Mouse (Mus musculus) retina, postnatal 7 days (tissue): ENCODE measurements around the gene Odc1.
"Not testable (repeated sequence)": the region's sequence is repeated elsewhere in the genome, so short reads cannot be mapped to it uniquely, and the experiment has no call there.

Experiments
- DNase-seq: peaks from one replicate; pipeline ENCODE4 v3.0.0-alpha.2; 2012; ENCODE audit warnings: low read depth, low spot score

The Odc1 gene

DNA sequence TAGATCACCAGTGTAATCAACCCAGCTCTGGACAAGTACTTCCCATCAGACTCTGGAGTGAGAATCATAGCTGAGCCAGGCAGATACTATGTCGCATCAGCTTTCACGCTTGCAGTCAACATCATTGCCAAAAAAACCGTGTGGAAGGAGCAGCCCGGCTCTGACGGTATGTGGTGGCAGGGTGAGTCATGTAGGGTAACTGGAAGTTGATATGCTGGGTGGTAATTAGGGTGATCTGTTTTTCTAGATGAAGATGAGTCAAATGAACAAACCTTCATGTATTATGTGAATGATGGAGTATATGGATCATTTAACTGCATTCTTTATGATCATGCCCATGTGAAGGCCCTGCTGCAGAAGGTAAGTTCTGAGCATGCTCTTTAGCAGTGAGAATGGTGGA, 4.8 kb downstream of the Odc1 start:
- not testable (repeated sequence) for DNase-seq

DNA sequence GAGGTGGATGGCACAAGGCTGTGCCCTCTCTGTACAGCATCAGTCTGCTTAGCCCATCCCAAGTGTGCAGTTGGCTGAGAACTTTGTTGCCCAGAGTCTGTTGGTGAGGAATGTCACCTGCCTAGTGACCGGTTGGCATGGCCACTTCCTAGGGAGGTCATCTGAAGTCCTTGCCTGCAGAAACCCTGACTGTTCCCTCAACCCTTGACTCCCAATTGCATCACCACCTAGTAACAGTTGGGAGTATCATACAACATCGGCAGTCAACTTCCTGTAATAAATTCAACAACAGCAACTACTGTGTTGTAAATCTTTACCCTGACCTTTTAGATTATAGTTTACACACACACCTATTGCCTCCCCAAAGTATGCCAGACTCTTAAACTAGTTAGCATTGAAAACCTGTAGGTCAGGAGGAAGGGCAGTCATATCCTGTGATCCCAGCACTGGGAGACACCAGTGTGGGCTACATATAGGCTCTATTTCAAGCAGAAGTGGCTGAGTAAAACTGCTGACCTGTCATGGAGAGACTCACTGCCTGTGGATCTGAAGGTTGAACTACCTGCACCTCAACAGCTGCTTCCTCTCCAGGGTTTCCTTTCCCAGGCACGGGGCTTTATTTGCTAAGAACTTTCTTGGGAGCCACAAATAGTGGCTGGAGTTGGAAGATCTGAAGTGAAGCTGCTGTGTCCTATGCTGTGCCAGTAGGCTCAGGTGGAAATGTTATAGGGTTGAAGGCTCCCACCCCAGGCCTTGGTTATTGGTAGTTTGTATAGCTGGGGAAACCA, 6.8 kb downstream of the Odc1 start:
- no peak for DNase-seq

DNA sequence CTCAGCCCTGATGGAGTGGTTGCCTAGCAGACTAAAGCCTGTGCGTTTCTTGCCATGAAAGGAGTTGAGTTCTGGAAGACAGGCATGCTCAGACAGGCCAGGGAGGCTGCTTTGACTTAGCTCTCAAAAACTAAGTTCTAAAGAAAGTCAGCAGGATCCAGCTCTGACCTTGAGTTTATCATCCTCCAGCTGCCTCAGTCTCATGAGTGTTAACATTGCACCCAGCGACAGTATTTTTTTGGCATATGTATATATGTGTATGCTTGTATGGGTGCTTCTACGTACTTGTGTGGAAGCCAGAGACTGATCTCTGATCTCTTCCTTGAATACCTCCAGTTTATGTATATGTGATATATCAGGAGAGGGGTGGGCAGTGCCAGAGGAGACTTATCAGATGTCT, 7.8 kb downstream of the Odc1 start:
- no peak for DNase-seq

DNA sequence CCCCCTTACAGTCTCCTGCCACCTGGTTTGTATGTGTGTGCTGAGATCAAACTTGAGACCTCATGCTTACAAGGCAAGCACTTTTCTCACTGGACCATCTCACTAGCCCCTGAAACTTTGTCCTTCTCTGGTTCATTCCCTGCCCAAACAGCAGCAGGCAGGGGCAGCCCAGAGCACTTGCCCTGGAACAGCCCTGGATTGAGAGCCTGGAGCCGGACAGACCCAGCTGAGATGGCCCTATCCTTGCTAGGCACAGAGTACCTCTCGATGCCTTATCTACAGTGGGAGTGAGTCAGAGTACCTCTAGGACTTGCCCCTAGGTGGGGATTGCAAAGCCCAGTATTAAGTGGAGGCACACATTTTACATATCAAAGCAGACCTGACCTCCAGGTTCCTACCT, 8.4 kb downstream of the Odc1 start:
- no peak for DNase-seq

DNA sequence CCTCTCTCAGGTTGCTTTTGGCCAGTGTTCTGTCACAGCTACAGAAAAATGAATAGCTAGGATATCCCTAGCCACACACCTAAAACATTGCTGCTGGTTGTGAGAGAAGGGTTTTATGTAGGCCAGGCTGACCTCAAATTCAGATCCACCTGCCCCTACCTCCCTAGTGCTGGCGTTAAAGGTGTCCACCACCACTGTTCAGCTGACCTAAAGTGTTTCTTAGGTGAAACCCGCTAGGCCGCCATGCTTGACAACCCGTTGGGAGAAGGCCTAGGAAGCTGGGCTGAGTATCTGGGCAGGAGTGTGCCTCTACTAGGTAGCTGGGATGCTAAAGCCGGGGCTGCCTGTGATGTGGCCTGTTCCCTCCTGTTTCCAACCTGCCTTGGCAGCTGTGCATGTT, 9.0 kb downstream of the Odc1 start:
- DNase-seq, result no peak

DNA sequence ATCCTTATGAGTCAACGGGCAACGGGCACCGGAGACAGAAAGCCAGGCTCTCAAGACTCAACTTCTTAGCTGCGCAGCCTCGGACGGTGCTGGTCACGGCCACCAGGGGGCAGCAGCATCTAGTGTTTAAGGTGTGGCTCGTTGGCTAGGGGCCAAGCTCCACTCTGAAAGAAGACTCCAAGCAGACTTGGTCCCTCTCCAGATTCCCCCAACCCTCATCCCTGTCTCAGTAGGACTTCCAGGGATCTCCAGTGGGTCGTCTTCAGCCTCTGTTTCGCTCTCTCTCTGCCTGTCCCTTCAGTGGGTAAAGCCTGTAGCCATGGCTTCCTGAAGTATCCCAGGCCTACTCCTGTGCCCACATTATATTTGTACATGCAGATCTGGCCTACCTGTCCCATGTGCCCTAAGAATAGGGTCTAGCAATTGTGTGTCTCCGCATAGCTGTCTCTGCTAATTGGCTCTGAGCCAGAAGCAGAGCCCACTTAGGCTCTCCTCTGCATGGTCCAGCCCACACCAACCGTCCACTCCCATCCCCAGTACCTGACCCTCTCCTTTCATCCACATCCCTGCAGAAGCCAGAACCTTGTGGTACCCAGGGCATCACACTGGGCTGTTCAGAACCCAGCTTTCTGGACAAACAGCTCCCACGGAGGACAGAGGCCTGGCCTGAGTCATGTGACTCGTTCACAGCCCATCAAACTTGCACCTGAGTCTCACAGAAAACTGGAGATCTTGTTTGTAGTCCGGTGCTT, 9.8 kb downstream of the Odc1 start:
- peak; percentile 74 for DNase-seq

DNA sequence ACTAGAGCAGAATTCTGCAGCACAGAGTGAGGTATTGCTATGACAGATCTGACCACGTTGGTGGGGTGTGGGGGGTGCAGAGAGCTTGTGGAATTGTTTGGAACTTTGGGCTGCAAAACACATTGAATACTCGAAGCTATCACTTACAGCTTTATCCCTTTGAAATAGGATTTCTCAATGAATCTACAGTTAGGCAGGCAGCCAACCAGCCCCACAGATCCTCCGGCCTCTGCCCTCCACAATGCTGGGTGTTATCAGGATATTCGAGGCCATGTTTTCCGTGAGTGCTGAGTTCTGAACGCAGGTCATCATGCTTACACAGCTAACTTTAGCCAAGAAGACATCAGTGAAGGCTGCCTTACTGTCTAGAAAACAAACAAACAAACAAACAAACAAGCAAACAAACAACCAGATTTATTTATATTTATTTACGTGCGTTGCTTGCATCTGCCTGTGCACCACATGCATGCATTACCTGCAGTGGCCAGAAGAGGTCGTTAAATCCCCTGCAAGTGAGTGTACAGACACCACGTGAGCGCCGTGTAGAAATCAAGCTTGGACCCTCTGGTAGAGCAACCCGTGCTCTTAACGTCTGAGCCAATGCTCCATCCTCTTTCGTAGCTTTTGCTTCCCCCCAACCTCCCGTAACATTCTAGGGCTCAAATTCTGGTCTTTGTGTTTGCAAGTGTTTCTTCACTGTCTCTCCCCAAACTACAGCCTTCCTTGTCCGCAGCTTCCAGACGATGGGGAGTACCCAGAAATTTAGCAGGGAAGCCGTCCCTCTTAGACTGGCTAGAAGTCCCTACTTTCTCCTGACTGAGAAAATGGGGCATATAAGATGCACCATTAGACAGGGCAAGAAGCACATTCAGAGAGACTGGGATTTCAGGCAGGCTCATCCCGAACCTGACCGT, 12.1 kb downstream of the Odc1 start:
- peak; percentile 64 for DNase-seq

DNA sequence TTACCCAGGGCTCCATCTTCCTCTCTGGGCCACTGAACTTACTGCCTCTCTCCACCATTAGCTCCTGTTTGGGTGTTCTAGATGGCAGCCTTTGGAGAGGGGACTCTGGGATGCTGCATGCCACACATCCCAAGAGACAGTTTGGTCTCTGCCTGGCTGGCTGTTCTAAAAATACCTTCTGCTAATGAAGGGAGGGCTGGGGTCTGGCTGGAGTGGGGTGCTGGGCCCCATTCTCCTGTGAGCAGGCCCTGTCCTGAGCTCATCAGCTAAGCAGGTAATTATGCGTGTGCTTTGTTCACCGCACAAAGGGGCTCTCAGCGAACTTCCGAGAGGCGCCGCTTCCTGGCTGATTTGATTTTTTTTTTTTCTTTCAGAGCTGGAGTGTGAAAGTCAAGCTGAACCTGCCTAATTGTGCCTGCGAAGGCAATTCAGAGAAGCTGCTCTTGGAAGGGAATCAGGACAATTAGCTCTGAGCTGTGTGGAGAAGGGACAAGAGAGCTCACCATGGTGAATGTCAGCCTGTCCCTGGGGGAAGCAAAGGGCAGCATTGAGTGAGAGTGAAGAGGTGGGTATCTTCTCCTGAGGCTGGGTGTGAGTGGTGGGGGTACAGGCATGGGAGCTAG, 12.9 kb downstream of the Odc1 start:
- no peak for DNase-seq

DNA sequence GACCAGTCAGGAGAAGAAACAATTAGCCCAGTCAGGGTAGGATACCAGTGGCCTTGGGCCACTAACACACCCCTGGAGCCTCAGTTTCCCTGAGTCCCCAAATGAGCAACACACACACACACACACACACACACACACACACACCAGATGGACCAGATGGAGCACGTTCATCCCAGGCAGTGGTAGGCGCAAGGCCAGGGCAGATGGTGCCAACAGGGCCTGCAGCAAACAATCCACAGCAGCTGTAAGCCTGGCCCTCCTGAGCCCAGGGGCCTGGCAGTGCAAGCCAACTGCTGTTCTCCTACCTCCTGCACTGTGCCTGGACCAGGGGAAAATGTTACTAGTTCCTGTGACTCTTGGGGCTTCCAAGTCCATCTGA, 13.4 kb downstream of the Odc1 start:
- DNase-seq, result peak; percentile 20

DNA sequence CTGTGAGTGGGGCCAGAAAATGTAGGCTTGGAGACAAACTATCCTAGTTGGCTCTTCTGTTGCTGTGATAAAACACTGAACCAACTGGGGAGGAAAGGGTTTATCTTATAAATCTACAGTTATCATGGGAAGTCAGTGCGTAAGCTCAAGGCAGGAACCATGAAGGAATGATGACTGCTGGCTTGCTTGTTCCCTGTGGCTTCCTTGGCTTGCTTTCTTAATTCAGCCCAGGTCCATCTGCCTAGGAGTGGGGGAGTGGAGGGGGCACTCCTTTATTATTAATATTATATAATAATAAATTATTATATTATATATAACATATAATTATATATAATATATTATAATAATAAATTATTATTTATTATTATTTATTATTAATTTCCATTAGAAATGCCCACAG, 17.8 kb downstream of the Odc1 start:
- no peak for DNase-seq

DNA sequence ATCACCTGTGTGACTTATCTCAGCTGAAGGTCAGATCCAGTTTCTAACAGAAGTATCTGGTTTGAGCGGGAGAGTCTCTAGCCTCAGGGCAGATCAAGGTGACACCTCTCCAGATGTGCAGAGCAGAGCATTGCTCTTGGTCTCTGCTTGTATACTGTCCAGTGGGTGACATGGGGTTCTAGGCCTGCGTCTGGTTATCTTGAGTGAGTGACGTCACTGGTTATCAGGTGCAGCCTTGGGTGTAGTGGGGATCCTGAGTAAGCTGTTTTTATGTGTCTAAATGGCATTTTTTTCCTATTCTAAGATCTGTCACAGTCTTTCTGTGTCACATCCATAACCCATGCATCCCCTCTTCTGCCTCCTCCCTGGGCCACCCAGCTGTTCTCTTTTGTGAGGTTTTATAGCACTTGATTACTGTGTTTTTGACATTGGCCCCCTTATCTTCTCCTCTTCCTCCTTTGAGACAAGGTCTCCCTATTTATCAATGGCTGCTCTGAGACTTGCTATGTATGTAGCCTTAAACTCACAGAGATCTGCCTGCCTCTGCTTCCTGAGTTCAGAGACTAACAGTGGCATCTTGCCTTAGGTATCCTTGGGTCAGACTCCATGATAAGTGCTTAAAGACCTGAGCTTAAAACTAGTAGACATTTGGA, 20.9 kb downstream of the Odc1 start:
- no peak for DNase-seq

DNA sequence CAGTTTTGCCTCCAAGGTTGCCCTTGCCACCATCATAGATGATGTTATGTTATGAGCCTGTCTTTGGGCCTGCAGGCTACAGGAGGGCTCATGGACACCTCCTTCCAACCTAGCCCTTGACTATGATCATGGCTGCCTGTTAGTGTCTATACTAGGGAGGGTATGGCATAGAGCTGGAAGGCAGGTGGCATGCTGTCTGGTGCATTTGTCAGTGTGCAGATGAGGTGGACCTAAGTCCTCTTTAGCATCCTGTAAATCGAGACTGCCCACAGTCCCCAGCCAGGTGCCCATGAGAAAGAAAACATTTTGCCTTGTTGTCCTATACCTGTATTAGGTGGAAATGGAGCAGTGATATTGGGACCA, 21.4 kb downstream of the Odc1 start:
- no peak for DNase-seq

DNA sequence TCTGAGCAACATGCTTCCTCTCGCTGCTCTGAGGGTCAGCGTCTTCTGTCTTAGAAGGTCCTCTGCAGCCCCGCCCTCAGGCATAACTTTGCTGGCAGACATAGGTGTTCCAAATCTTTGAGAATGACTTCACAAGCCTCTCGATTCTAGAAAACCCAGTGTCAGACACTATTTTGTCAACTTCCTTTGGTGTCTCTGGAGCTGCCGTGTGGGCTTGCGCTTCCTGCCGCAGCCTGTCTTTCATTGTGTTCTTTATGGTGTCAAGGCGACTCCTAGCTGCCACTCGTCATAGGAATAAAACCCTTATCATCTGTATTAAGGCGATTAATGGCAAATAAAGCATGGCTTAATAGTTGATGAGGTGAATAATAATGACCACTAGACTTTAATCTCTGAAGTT, 24.0 kb downstream of the Odc1 start:
- no peak for DNase-seq

DNA sequence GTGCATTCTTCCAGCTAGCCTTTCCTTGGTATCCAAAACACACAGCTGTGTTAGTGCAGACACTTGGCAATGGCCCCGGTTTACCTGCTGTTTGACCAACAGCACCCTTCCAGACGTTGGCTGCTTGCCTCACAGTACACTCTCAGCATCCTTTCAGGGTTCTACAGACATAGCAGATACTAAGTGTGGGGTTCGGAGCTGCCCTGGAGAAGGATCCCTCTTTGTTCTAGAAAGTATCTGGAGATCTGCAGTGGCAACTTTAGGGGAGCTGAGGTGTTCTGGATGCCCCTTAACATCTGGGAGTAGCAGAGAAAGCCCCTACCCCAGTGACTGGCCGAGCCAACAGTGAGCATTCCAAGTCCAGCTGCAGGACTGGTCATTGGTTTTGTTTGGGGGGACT, 30.0 kb downstream of the Odc1 start:
- DNase-seq, result no peak

DNA sequence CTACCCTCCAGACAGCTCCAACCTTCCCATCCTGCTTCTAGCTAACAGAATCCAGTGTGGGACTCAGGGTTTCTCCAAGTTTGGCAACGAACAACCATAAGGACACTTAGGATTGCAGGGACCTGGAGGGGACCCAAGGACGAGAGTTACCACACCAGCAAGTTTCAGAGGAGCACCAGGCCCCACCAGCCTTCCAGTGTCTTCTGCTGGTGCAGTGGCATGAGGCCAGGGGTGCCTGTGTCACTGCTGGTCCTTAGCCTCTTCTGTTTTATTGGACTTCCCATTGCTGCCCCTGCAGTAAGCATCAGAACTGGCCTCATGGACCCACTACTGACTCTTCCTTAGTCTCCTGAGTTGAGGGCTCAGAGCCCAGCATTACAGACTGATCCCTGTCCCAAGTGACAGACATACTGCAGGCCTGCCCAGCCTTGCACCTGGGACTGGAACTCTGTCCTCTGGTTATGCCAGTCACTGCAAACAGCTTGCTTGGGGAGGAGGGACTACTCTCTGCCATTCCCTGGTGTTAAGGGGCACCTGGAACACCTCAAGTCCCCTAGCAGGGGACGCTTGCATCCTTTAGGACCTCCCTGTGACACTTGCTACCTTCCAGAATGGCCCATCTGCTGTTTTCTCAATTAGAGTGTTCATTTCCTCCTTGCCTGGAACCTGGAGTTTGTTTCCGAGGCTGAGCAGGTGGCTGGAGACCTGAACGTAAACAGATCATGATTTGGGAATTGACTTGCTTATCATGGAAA, 30.7 kb downstream of the Odc1 start:
- DNase-seq, result no peak

DNA sequence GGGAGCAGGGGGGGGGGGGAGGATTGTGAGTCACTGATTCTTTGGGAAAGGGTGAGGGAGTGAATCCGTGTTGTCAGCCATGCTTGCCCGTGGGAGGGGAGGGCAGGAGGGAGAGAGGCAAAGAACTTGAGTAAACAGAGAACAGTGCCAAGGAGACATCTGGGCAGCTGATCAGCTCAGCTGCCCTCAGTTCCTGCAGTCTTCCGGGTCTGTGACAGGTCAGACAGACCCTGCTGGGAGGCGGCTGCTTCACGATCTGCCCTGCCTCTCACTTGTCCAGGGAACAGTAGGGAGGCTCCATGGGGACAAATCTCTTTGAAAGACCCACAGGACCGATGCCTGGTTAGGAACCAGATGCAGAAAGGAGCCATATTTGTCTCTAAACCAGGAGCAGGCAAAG, 31.4 kb downstream of the Odc1 start:
- DNase-seq, result no peak

DNA sequence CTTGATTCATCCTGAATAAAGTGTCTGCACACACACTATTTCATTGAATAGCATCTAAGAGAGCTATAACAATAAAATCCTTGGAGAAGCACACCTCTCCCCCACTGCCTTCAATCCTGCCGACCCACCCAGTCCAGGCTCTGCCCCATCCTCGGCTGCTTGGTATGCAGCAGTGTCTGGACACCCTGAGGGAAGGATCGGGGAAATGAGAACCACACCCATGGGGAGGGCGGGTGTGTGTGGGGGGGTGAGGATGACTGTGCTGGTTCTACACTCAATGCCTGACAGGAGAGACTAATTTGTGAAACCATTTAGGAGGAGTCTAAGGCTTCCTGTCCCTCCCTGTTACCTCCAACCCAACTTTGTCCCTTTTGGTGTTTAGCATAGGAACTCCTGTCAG, 34.0 kb downstream of the Odc1 start:
- DNase-seq, result no peak

DNA sequence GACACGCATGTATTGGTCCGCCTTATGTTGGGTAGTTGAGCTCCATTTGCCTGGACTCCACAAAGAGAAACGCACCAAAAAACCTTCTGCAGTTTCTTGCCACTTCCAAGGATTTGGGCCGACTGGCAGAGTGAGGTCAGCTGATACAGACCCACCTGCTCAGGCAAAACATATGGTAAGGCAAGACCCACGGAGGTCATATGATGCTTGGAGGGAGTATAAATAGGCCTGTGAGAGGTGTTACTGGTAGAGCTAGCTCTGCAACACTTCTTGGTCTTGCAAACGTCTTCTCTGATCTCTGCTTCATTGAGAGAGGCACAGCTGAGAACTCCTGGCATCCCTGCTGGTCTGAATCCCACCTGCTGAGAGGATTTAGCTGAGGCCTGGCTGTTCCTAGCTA, 36.4 kb downstream of the Odc1 start:
- no peak for DNase-seq

DNA sequence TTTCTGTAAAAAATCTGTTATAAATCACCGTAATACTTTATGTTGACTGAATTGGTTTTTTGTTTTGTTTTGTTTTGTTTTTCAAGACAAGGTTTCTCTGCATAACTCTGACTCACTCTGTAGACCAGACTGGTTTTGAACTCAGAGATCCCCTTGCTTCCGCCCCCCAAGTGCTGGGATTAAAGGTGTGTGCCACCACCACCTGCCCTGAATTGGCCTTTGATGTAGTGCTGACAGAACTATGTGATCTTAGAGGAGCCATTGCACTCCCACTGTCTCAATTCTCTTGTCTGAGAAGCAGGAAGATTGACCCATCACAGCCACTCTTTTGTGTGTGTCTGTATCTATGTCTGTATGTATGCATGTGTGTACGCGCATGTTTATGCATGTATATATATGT, 37.8 kb downstream of the Odc1 start:
- no peak for DNase-seq

DNA sequence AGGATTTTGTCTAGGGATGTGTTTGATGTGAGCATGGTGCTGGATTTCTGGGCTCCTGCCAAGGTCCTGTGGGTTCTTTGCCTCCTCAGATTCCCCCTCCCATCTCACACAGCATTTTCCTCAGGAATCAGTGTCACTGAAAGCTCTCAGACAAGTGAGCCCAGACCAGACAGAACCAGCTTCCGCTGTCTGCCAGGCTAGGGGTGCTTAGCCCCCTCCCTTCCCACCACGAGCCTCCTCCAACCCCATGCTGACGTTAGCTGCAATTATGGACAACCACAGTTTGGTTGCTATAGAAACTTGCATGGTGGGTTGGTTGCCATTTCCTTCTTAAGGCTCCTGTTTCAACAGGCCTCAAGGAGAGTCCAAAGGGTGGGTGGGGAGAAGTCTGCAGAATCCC, 39.3 kb downstream of the Odc1 start:
- no peak for DNase-seq

DNA sequence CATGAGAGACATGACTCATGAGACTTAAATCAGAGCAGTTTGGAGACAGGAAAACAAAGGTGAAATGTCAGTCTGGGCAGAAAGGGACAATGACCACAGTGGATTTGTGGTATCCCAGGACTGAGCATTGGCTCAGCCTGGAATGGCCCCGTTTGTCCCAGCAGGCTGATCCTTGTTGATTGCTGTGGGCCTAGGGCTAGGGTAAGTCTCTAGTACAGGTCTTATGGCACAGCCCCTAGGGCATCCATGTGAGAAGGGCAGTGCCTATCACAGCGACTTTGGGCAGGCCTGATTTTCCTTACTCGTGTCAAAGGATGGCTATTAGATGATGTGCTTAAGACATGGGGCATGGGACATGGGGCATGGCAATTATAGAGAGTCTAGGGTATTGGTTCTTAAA, 41.4 kb downstream of the Odc1 start:
- DNase-seq, result no peak
